8 mouse cellular contexts compared by ENCODE assay signal in the genomic region with DNA sequence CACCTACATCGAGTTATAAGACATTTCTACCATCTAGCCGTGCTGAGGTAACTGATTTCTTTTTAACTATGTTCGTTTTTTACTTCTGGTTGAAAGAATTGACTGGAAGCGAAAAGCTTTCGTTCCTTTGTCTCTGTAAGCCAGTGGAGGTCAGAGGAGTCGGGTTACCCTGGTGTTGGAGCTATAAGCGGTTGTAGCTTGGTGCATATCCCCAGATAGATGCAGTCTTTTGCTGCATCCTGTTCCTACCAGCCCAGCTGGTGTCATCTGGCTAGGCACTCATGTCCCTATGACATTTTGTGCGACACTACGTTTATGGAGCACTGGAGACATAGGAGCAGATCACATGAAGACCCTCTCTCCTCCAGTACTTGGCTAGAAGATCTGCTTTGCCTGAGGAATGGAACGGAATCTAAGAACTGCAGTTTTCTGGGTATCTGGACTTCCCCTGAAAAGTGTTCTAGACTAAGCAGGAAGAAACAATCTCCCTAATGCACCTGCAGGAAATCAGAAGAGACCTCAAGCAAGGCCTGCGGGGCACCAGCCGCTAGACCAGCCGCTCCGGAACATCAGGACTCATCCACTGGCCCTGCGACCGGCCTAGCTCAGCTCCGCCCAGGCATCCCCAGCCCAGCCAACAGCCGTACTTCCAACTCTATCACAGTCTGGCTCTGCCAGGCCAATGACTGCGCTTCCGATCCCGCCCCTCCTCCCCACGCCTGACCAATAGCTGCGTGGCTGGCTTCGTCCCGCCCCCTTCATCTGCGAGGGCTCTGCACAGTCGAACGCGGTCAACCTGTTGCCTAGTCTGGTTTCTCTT. TPM values are rescaled to one million over a fixed set of nuclear protein-coding genes. Genes with fewer than 3 reads are reported as not detected.
DNase-seq lines count a peak whose midpoint lies in the region; ATAC-seq and TF ChIP-seq lines count a peak whose summit lies in the region.

A gene (plus strand): TSS at position 757 of the 820 bp plus-strand sequence.

- H3K9ac ChIP-seq in kidney, embryonic 14.5 days (ENCODE audit: low read depth, low read length), result peak within 1 kb of the TSS; percentile 72
- H3K9ac ChIP-seq in limb, embryonic 15.5 days, result peak within 1 kb of the TSS; percentile 61

- H3K27me3 ChIP-seq in kidney, embryonic 14.5 days (ENCODE audit: control insufficient read depth, insufficient read depth, low read length), result no peaks in the 10 kb centered on the region
- H3K27me3 ChIP-seq in limb, embryonic 15.5 days, result no peaks in the 10 kb centered on the region

- 8% methylated on average over 29 of the region's 29 CpGs for WGBS in kidney, embryonic 14.5 days
- 9% methylated on average over 29 of the region's 29 CpGs for WGBS in limb, embryonic 15.5 days

- H3K4me3 ChIP-seq in bone marrow macrophage, adult 2 months (ENCODE audit: insufficient read depth, low read length), result peak within 1 kb of the TSS; percentile 73
- peak within 1 kb of the TSS; percentile 75 for H3K4me3 ChIP-seq in embryonic fibroblast, embryonic 13.5 days (ENCODE audit: insufficient read depth, low read length)
- peak within 1 kb of the TSS; percentile 67 for H3K4me3 ChIP-seq in kidney, embryonic 14.5 days (ENCODE audit: low read length)
- H3K4me3 ChIP-seq in limb, embryonic 15.5 days, result peak within 1 kb of the TSS; percentile 54

- peak; percentile 99 for DNase-seq in A20 (ENCODE audit: low read depth, low spot score)
- DNase-seq in heart, adult 9 months (ENCODE audit: low spot score in 2 of 2), result peak; percentile 96
- peak; percentile 81 to 88 for DNase-seq in monocyte, adult 2 months (ENCODE audit: low read depth in 1 of 2, low spot score in 2 of 2)
- peak; percentile 97 for DNase-seq in spleen, postnatal 36 days (ENCODE audit: low spot score in 2 of 2)

- H3K36me3 ChIP-seq in kidney, embryonic 14.5 days (ENCODE audit: control insufficient read depth, insufficient read depth, low read length), result no peaks in the 10 kb centered on the region
- H3K36me3 ChIP-seq in limb, embryonic 15.5 days, result peaks cover under 1% of the 10 kb centered on the region; the same call in 1 of the 2 replicates

- peak; percentile 100 for ATAC-seq in kidney, embryonic 14.5 days (ENCODE audit: low FRiP score, low TSS enrichment)
- ATAC-seq in limb, embryonic 15.5 days (ENCODE audit: insufficient number of reproducible peaks, low FRiP score, low TSS enrichment, low read depth), result peak; percentile 99

- H3K4me2 ChIP-seq in kidney, embryonic 14.5 days (replicated peaks; ENCODE audit: low read depth, low read length), result peak within 1 kb of the TSS; percentile 87
- H3K4me2 ChIP-seq in limb, embryonic 15.5 days, result peak within 1 kb of the TSS; percentile 81

- peak within 1 kb of the TSS; percentile 60 for H3K27ac ChIP-seq in bone marrow macrophage, adult 2 months (ENCODE audit: insufficient read depth, low read depth, low read length)
- H3K27ac ChIP-seq in embryonic fibroblast, embryonic 13.5 days (ENCODE audit: insufficient read depth, low read length), result no peak within 1 kb of the TSS
- peak within 1 kb of the TSS; percentile 80 for H3K27ac ChIP-seq in kidney, embryonic 14.5 days (ENCODE audit: low read depth, low read length)
- H3K27ac ChIP-seq in limb, embryonic 15.5 days, result peak within 1 kb of the TSS; percentile 63

- no peaks in the 10 kb centered on the region for H3K9me3 ChIP-seq in kidney, embryonic 14.5 days (ENCODE audit: control insufficient read depth, low read length)
- no peaks in the 10 kb centered on the region for H3K9me3 ChIP-seq in limb, embryonic 15.5 days

- no peak for TF ChIP-seq POLR2A in bone marrow macrophage, adult 2 months (IDR thresholded peaks at IDR 0.05; ENCODE audit: borderline replicate concordance, low read depth, low read length)
- peak; percentile 92 for TF ChIP-seq POLR2A in embryonic fibroblast, embryonic 13.5 days (IDR thresholded peaks at IDR 0.05; ENCODE audit: low read depth, low read length)

- peaks cover 32% of the 10 kb centered on the region for H3K4me1 ChIP-seq in bone marrow macrophage, adult 2 months (ENCODE audit: control insufficient read depth, insufficient read depth, low read length)
- H3K4me1 ChIP-seq in embryonic fibroblast, embryonic 13.5 days (ENCODE audit: control insufficient read depth, insufficient read depth, low read length), result peaks cover 9% of the 10 kb centered on the region
- peaks cover 20% of the 10 kb centered on the region for H3K4me1 ChIP-seq in kidney, embryonic 14.5 days (ENCODE audit: control insufficient read depth, insufficient read depth, low read length)
- peaks cover 18% of the 10 kb centered on the region for H3K4me1 ChIP-seq in limb, embryonic 15.5 days

- TF ChIP-seq CTCF in bone marrow macrophage, adult 2 months (IDR thresholded peaks at IDR 0.05; ENCODE audit: low read depth, low read length), result no peak
- TF ChIP-seq CTCF in embryonic fibroblast, embryonic 13.5 days (IDR thresholded peaks at IDR 0.05; ENCODE audit: borderline replicate concordance, insufficient read depth, low read length), result no peak

RNA-seq across cellular contexts. Expression of the gene that starts here (rescaled TPM):
- 39.0 and 40.3 TPM in 2 replicates for polyA plus RNA-seq in bone marrow macrophage, adult 2 months (2012; ENCODE audit: insufficient read depth, insufficient read length, missing spikeins)
- polyA plus RNA-seq in embryonic fibroblast, embryonic 13.5 days (2011; ENCODE audit: insufficient read length, low read depth, missing spikeins), result 23.1 and 24.8 TPM in 2 replicates
- polyA plus RNA-seq in kidney, embryonic 14.5 days (2014; fragmentation: Nextera tagmentation; extraction: Ambion mirVana), result 19.7 and 23.7 TPM in 2 replicates
- 19.2 and 22.5 TPM in 2 replicates for polyA plus RNA-seq in limb, embryonic 15.5 days (2015; fragmentation: Nextera tagmentation; extraction: Ambion mirVana)
